Mouse (Mus musculus) lung, postnatal 10 days (tissue): Measurements from ENCODE around the gene Mrpl23.
A peak's percentile ranks its signal among the peaks of the same experiment; 100 is the strongest.

ENCODE experiments used
- DNase-seq: peaks from one replicate; pipeline ENCODE4 v3.0.0; 2021

Gene Mrpl23

DNA sequence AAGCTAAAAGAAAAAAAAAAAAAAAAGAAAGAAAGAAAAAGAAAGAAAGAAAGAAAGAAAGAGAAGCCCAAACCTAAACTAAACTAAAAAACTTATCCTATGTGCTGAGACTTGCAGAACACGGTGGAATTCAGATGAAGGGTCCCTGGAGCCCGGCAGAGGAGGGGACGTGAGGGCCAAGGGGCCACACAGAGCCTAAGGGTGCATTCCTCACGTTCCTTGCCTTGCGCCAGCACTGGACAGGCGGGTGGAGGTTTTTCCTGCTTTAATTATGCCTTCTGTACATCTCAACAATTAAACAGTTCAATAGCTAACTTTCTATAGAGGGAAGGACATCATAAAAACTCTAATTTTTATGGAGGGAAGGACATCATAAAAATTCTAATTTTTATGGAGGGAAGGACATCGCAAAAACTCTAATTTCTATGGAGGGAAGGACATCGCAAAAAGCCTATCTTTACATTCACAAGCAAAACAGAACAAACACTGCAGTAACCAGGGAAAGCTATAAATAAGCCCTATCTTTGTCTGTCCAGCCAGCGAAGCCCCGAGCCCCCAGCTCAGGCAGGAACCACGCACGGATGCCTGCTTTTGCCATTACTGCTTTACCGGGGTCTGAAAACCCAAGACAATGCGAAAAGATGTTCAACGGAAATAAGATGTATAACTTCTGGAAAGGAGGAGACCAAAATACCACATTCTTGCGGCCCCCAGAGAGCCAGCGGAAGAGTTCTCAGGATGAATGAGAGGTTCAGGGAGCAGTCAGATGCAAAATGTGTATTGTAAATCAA is 9.1 kb upstream of the Mrpl23 start:
- no peak for DNase-seq

DNA sequence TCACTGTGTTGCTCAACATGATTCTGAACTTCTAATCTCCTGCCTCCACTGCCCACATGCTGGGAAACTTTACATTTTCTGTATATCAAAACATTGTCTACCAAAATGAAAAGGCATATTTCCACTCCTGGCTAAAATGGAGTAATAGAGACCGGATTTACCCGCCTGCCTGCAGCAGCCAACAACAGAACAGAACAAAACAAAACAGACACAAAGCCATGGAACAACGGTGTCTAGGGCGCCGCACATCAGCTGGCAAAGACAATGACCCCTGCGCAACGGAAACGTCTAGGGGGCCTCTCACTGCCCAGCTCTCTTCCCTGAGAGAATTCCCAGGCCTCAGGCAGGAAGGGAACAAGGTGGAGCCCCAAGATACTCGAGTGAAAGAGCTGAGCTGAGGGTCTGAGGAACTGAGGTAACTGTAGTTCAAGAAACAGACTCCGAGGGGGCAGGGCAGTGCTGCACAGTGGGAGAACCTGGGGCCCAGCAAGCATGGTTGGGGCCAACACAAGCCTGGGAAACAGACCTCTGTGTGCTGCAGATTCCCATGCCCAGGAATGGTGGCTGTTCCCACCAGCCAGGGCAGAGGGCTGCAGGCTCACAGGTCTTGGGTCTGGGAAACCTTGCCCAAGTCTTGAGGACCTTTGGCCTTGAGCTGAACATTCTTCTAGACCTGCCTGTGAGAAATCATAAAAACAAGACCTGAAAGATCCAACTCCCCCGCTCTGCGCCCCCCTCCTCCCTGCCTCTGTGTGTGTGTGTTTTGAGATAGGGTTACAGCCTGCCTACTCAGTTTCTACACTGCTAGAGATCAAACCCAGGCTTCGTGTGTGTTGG is 6.9 kb upstream of the Mrpl23 start:
- DNase-seq: peak; percentile 51

DNA sequence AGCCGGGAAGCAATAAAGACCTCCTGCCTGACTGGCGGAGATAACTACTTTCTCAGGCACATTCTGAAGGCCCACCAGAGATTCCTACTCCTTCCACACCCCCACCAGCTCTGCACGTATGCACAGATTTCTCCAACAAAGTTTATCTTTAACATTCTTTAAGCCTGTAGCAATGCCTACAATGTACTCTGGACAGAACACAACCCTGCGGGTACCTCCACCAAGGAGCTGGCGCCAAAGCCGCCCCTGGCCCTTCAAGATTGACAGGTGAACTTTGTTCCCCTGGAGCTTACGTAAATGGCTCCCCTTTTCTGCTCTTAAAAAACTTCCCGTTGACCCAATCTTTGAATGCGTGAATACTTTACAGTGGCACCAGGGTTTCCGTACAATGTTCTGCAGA is 3.1 kb upstream of the Mrpl23 start:
- DNase-seq: no peak

DNA sequence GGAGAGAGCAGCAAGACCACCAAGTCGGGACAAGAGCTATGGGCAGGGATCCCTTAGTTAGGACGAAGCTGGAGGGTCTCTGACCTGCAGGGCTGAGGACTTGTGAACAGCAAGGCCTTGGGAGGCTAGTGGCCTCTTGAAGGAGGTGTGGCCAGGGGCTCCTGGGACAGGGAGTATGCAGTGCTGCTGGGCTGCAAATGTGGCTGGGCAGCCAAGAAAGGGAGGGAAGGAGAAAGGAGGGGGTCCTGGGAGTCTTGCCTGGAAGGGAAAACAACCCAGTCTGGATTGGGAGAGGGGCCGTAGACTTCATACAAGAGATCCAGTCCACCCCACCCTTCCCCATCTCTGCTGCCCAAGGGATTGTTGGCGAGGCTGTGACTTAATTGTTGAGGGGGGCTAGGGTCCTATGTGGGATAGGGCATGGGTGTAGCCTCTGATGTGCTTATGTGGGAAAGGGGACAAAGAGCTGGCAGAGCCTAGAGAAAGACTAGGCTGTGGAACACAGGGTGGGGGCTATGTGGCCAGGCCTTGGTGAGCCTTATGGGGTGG is 439 bp upstream of the Mrpl23 start:
- DNase-seq: no peak

DNA sequence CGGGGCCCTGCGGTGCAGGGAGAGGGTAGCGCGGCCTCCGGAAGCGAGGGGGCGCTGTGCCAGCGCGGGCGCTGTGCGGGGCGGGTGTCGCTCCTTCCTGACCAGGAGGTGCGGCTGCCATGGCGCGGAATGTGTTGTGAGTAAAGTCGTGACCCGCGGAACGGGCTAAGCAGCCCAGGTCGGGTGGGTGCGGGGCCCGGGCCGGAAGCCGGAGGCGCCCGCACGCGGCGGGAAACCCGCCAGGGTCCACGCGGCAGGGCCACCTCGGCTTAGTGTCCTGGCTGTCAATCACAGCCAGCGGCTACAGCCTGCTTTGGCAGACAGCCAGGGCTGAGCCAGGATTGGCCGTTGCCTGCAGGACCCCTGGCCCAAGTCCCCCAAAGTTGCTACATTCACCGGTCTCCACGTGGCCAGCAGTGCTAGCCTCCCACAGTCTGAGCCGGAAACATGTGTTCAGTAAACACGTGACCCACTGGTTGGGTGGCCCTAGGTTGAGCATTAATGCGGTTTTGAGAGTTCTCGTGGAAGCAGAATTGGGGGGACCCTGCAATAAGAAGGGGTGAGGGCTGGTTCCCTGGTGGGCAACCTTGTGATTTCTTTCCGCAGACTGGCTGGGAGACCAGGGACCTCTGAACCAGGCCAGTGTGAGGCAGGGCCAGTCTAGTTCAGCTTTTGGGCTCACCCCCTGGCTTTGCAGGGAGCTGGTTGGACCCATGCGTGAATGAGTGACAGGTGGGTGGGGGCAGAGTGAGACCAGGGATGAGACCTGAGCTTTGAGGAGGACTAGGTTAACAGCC is 771 bp downstream of the Mrpl23 start:
- DNase-seq: peak; percentile 92

DNA sequence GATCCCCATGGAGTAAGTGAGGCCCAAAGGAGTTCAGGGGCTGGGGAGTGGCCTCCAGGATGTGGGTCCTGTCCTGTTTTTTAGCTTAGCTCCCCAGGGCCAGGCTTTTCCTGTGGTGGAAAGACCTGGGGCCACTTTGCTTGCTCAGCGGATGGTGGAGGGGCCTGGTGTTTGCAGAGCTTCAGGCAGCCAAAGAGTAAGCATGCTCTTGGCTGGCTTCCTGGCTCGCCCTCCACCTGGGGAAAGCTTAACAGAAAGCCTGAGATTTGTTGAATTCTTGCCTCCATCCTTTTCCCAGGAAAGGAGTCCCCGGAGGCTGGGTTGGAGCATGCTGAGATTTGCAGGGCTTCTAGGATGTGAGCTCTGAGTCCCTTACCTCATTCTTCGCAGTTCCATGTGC is 2.6 kb downstream of the Mrpl23 start:
- DNase-seq: no peak

DNA sequence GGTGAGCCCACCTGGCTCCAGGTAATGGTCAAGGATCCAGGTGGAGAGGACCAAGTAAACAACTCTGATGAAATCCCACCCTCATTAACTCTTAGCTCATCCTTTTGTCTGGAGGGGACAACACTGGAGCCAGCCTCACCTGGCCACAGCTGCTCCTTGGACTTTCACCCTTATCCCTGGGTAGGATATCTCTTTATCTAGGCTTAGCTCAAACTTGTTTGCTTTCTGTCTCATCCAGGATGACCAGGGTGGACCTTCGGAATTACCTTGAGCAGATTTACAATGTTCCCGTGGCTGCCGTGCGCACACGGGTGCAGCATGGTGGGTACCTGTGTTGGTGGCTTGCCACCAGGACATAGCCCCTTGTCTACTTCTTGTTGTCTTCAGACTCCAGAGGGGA is 3.3 kb downstream of the Mrpl23 start:
- DNase-seq: no peak

DNA sequence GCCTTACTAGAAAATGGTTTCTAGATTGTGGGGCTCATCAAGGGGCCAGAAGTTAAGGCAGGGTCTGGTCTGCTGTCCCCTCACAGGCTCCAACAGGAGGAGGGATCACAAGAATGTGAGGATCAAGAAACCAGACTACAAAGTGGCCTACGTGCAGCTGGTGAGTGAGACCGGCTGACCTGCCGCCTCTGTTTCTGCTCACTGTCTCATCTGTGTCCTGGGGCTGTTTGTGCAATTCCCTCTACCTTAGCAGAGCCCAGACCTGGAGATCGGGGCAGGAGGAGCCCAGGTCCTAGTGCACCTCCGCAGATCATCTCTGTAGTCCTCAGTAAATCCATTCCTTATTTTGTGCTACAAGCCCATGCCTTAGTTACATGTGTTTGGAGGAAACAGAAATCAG is 4.7 kb downstream of the Mrpl23 start:
- no peak for DNase-seq

DNA sequence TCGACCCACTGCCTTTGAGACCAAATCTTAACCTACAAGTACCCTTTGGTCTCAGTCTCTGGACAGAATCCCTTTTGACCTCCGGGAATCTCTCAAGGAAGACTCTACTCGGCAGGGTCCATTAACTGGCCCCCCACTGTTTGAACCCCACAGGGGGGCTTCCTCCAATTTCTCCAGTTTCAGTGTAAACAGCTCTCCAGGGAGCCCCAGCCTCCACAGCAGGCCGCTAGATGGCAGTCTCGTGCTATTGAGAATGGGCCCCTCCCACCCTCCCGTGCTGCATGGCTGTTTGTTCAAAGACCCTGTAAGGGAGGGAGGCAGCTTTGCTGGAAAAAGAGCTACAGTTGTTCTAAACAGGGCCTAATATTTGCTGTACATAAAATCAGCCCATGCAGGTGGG is 5.4 kb downstream of the Mrpl23 start:
- peak; percentile 70 for DNase-seq

DNA sequence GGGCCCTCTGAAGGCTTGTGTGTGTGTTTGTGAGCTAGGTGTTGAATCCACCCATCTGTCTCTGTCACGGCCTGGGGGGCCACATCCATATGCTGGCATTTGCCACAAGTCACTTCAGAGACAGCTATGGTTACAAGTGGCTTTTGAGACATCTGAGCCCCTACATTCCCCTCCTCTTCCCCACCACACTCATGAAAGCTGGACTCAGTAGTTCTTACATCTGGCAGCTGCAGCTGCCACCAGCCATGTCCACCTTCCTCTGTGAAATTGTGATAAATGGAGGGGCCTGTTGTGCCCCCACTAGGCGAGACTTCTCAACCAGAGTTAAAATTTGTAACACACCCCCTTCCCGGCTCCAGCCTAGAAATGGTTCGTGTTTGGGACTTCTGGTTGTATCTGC is 5.8 kb downstream of the Mrpl23 start:
- DNase-seq: no peak

DNA sequence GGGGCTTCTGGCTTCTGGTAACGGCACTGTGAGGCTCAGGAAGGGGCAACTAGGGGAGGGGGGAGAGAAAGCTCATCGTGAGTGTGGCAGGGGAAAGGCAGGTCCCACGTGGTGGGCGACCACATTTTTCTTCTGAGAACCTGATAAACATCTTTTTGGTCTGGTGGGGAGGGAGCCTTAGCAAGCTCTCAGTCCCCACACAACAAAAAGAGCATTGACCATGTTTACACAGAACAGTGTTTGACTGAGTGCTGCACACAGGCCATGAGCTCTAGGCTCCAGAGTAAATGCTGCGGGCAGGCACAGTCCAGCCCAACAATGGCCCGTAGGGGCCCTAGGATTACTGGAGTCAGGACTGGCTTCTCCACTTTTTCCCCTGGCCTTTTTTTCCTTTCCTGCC is 6.3 kb downstream of the Mrpl23 start:
- no peak for DNase-seq

DNA sequence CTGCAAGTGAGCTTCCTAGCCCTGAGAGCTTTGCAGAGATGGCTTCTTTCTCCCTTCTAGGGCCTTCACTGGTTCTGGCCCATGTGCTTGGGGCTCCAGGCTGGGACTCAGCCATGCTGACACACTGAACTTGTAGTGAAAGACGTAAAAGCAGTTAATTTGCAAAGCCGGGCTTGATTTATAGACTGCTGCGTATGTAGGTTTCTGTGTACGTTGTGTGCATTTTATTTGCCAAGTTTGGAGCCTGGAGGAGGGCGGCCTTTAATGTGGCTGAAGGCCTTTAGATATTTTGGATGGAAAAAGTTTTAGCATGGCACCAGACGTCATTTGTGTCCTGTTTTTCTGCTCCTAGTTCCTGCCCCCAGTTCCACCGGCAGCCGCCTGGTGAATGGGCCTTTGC is 7.3 kb downstream of the Mrpl23 start:
- no peak for DNase-seq

DNA sequence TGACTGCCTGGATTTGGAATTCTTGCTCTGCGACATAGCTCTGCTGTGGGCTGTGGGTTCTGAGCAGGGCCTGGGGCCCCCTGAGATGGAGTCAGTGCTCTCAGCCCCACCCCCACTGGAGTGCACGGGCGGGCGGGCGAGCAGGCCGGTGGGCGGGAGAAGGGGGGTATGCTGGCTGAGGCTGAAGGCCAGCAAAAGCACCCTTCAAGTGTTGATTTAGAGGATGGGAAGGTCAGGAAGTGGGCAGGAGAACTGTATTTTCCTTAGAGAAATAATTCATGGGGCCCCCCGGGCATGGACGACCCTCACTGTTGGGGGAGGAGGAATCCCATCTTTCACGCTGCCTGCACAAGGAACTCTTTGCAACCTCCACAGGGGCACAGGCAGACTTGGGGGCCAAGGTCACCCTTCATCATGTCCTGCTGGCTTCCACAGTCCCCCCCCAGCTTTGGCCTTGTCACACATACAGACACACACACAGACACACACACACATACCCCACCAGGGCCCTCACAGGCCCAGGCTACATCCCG is 10.4 kb downstream of the Mrpl23 start:
- DNase-seq: no peak

DNA sequence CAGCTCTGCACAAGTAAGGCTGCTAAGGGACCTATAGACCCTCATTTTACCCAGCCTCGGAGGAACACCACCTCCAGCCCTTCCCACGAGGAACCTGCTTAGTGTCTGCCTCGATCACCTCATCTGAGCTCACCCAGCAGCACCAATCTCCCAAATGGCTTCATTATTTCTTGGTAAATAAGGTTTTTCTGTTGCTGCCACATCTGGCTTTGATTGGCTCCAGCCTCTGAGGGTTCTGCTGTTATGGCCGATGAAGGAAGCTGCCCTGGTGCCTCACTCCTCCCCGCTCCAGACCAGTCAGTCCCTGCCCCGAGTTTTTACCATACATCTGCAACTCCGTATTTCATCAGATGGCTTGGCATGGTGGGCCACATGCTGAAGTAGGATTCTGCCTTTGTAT is 13.5 kb downstream of the Mrpl23 start:
- DNase-seq: no peak

DNA sequence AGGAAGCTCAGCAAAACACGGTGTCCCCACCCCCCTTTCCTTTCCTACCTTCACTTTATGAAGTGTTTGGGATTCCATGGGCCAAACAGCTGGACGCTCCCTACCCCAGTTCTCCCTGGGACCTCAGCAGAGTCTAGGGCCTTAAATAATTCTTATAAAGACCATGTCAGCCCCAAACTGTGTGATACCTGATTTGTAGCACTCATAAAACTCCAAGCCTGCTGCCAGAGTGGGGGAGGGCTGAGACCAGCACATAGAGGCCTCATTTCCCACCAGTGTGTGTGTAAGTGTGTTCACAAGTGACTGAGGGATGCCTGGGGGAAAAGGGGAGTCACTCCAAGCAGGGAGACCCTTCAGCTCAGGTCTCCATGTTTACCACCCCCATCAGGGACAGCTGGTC is 15.4 kb downstream of the Mrpl23 start:
- DNase-seq: no peak

DNA sequence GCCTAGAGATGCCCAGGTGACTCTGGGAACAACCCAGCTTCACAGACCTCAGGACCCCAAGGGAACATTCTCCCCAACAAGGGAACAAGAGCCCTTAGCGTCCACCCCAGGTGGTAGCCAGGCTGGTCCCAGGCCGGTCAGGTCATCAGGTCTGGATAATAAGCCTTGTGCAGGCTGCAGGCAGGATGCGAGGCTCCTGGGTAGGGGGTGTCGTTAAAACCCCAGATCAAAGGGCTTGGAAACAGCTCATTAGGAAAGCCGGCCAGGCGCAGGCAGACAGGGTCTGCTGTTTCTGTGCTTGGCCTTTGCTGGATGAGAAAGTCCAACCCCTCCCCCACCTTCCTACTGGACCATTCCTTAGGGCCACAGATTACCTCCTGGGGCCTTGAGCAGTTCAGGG is 16.2 kb downstream of the Mrpl23 start:
- DNase-seq: no peak

DNA sequence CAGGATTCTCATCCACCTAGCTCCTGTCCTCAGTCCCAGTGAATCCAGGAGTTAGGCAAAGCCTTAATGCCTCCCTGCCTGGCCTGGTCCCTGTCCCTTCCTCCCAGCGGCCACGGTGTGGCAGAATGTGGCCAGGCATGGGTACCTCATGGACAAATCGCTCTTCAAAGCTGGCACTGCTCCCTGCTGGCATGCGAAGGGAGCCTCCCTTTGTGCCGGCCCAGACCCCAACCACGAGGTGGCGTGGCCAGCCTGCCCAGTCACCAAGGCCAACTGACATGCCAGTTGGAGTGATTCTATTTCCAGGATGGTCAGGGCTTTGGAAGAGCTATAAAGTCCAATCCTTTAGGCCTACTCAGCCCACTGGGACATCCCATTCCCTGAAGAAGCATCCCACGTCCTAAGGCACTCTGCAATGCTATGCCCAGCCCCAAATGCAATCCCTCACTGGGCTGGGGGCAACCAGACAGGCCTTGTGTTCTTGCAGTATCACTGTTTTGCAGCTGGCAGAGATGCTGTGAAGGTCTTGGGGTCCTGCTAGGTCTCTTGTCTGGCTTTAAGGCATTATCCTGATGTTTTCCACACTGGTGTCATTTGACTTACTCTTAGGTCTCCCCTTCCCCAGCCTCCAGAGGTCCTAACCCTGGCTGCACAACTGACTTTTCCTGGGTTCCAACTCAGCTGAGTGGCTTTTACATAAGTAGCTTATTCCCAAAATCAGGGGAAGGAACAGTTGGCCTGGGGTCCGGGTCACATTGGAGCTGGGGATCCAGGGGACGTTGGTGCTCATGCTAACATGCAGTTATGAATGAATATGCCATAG is 17.7 kb downstream of the Mrpl23 start:
- peak; percentile 26 for DNase-seq

DNA sequence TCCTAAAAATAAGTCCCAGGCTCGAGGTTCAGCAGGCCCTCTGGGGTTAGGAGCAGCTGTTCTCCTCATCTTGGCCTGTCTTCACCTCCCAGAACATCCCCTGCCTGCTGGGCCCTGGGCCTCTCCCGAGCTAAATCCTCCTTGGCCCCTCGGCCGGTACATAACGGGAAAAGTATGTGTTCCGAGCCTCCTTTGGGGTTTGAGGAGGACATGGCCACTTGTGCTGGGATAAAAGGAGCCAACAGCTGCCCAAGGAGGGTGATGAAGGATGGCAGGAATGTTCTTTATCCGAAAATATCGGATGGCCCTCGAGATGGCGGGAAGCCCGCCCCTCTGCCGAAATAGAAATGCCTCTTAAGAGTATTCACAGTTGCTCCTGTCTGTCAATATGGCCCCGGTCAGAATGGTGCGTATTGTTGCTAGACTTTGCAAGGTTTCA is 18.5 kb downstream of the Mrpl23 start:
- no peak for DNase-seq

DNA sequence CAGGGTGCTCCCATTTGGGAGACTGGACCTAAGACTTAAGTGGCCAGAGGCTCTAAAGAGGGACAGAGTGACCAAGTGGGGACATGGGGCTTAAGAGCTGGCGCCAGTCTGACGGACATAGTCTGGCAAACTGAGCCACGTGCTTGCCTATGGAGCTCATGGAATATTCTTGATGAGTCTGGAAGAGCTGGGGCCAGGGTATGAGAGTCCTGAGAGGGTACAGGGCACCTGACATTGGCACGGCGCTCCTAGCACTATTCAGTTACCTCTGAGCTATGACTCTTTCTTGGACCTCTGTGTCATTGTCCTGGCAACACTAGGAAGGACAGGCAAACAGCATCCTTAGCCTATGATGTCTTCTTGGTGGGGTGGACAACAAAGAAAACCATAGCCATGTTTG is 19.2 kb downstream of the Mrpl23 start:
- DNase-seq: no peak

DNA sequence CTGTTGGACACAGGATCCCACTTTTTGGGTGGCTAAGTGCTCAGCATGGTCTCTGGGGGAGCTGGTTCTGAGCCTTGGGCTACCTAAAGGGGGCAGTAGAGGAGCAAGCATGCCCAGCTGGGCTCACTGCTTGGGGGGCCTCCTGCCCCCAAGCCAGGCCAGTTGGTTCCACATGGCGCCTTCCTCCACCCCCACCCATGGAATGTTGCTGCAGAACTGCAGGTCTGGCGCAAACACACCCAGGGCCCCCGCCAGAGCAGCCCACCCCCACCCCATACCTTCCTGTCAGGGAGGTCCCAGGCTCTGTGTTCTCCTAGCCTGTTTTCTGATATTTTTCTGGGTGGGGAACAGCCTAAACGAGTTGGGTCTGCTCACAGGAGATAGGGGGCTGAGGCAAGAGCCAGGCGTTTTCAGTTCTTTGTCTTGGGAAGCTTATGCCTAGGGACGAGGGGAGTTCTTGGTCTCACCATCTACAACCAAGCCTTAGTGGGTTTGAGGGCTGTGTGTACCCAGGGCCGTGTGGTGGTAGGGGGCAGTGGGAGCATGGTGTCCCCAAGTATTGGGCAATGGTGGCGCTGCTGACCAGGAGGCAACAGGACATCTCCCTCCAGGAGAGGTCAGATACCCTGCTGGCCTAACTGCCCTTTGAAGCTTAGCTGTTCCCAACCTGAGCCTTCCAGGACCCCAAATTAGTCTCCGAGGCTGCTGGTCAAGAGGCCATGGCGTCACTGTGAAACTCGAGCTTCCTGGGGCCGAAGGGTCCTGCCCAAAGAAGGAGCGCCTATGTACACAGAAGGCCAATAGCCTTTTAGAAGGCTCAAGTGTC is 20.3 kb downstream of the Mrpl23 start:
- DNase-seq: peak; percentile 8
